Mouse (Mus musculus) layer of hippocampus, adult 18-20 months (tissue): ENCODE results near the gene Prss35. TPM values are rescaled to one million over a fixed set of nuclear protein-coding genes. Genes with fewer than 3 reads are reported as not detected.

Experiments
- DNase-seq, 2 experiments: peaks; one replicate each; pipeline ENCODE4 v3.0.0; 2022; ENCODE audit warnings: low spot score in 2 of 2
- total RNA-seq, 2 experiments: library from RNA; stranded (reverse); gene quantifications; 2 replicates each; pipeline ENCODE4 v1.2.3; 2021

Prss35 gene
- total RNA-seq, 2 experiments from 2014 or later = 4.9 to 5.0 TPM

- no peak for DNase-seq
These were observed 13.6 kb upstream of the Prss35 start for GRCm38 (mm10) chr9:86729811-86730210.

GRCm38 (mm10) chr9:86734357-86734756 is 9.1 kb upstream of the Prss35 start:
- DNase-seq = no peak

GRCm38 (mm10) chr9:86734795-86735194 is 8.7 kb upstream of the Prss35 start:
- no peak for DNase-seq

GRCm38 (mm10) chr9:86736991-86737390 is 6.5 kb upstream of the Prss35 start:
- no peak for DNase-seq

GRCm38 (mm10) chr9:86738067-86738466 is 5.4 kb upstream of the Prss35 start:
- no peak for DNase-seq

GRCm38 (mm10) chr9:86738801-86739200 is 4.6 kb upstream of the Prss35 start:
- no peak for DNase-seq

GRCm38 (mm10) chr9:86739971-86740370 is 3.5 kb upstream of the Prss35 start:
- DNase-seq = no peak

GRCm38 (mm10) chr9:86744041-86744440 is 592 bp downstream of the Prss35 start:
- DNase-seq = no peak

- peak; percentile 75 to 93 for DNase-seq
These were observed 2.6 kb downstream of the Prss35 start for GRCm38 (mm10) chr9:86745926-86746581.

GRCm38 (mm10) chr9:86762477-86763376 is 19.3 kb downstream of the Prss35 start:
- peak in 1 of 2 experiments; percentile 43 for DNase-seq

- DNase-seq = no peak
These were observed 20.6 kb downstream of the Prss35 start for GRCm38 (mm10) chr9:86764002-86764401.

GRCm38 (mm10) chr9:86766991-86767390 is 23.5 kb downstream of the Prss35 start:
- no peak for DNase-seq

GRCm38 (mm10) chr9:86772897-86773296 is 29.4 kb downstream of the Prss35 start:
- DNase-seq = no peak

GRCm38 (mm10) chr9:86773996-86774395 is 30.5 kb downstream of the Prss35 start:
- no peak for DNase-seq

- no peak for DNase-seq
These were observed 31.9 kb downstream of the Prss35 start for GRCm38 (mm10) chr9:86775374-86775773.

GRCm38 (mm10) chr9:86777309-86777708 is 33.9 kb downstream of the Prss35 start:
- no peak for DNase-seq

GRCm38 (mm10) chr9:86778212-86778611 is 34.8 kb downstream of the Prss35 start:
- DNase-seq = no peak

- DNase-seq = no peak
These were observed 38.0 kb downstream of the Prss35 start for GRCm38 (mm10) chr9:86781426-86781825.

- DNase-seq = no peak
These were observed 39.4 kb downstream of the Prss35 start for GRCm38 (mm10) chr9:86782836-86783235.

- DNase-seq = no peak
These were observed 45.7 kb downstream of the Prss35 start for GRCm38 (mm10) chr9:86789186-86789585.

GRCm38 (mm10) chr9:86791927-86792326 is 48.5 kb downstream of the Prss35 start:
- DNase-seq = no peak

GRCm38 (mm10) chr9:86795236-86795635 is 51.8 kb downstream of the Prss35 start:
- DNase-seq = no peak
